Mouse (Mus musculus) erythroid progenitor cell, adult 5-6 weeks (primary cell): ENCODE results near the gene Atxn7l1. TPM values are rescaled to one million over a fixed set of nuclear protein-coding genes. Genes with fewer than 3 reads are reported as not detected.

Experiments used
- ATAC-seq: replicated peaks from 2 replicates; pipeline ENCODE4 v1.8.0; 2016; ENCODE audit warnings: moderate number of reproducible peaks, mild to moderate bottlenecking, moderate TSS enrichment, inconsistent platforms; ENCODE audit not compliant: poor library complexity, low FRiP score, severe bottlenecking
- total RNA-seq, 2 experiments: library from RNA; stranded (forward) in 1 of 2; stranded (reverse) in 1 of 2; fragments of 150-400 nt in 1 of 2; fragments of 186-747, 209-891 nt in 1 of 2; gene quantifications; 2 replicates each; pipeline versions ENCODE4 v1.2.3 to v1.2.4; 2015 to 2017; ENCODE audit warnings: low replicate concordance in 2 of 2

Gene Atxn7l1
- total RNA-seq, 2 experiments from 2014 or later: 76.5 to 127 TPM

GRCm38 (mm10) chr12:33394804-33395623 is 247.5 kb downstream of the Atxn7l1 start, which contains the start of gene Efcab10:
Gene Efcab10, plus strand, starts transcription at chr12:33394854.
- ATAC-seq: no peak

- 0 out of 2 replicates have a peak, but pooled peaks have one; percentile 52 for ATAC-seq
These were observed 255.8 kb downstream of the Atxn7l1 start for GRCm38 (mm10) chr12:33403265-33403693.

DNA sequence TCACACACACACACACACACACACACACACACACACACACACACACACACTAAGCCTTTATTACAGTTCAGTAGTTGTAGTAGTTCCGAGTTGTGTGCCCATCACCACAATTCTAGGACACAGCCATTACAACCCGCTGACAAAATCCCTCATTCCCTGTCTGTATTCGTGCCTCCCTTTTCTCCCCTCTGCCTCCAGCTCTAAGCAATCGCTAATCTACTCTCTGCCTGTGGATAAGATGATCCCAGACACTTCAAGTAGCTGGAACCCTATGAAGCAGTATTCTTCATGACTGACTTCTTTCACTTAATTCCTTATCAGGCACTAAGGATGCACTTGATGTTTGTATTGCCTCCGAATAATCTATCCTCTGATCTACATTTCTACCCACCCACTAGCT is 257.5 kb downstream of the Atxn7l1 start:
- ATAC-seq: no peak

DNA sequence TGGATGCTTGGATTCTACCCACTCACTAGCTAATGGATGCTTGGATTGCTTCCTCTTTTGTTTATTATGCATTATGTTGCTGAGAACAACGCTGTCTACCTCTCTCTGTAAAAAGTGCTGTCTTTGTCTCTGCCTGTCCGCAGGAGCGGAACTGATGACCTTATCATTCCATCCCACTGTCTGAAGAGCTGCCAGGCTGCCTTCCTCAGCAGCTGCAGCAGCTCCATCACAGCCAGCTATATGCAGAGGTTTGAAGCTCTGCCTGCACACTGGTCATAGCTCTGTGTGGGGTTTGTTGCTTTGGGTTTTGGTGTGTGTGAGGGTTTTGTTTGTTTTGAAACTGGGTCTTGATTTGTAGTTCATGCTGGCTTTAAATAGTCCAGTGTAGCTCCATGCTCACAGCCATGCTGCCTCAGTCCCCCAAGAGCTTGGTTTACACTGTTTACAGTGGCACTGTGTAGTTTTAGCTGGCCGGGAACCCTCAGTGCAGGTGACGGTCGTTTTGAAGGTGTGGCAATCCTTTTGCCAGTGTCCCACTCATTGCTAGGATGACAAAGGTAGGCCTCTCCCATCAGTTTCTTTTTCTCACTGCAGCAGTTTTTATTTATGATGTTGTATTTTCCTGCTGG is 258.0 kb downstream of the Atxn7l1 start:
- ATAC-seq: no peak

GRCm38 (mm10) chr12:33411580-33412151 is 264.2 kb downstream of the Atxn7l1 start:
- no peak for ATAC-seq

Other genes with a start within 250 kb of the Atxn7l1 start
- gene Sypl, start 193.8 kb upstream of the Atxn7l1 start, total RNA-seq (2015; ENCODE audit: low replicate concordance): 32.1 and 35.6 TPM in 2 replicates
- 24.4 and 27.0 TPM in 2 replicates for gene Sypl, start 193.8 kb upstream of the Atxn7l1 start, total RNA-seq (2017; ENCODE audit: low replicate concordance)
- not detected in 2 replicates for gene Cdhr3, start 54.8 kb upstream of the Atxn7l1 start, total RNA-seq (2015; ENCODE audit: low replicate concordance)
- gene Cdhr3, start 54.8 kb upstream of the Atxn7l1 start, total RNA-seq (2017; ENCODE audit: low replicate concordance): not detected in 2 replicates
- not detected in 2 replicates for gene Efcab10, start 247.2 kb downstream of the Atxn7l1 start, total RNA-seq (2015; ENCODE audit: low replicate concordance)
- not detected in 2 replicates for gene Efcab10, start 247.2 kb downstream of the Atxn7l1 start, total RNA-seq (2017; ENCODE audit: low replicate concordance)